Mouse (Mus musculus) ES-E14 (cell line): ENCODE data around the gene Lyrm7. TPM values are rescaled to one million over a fixed set of nuclear protein-coding genes. Genes with fewer than 3 reads are reported as not detected.

Experiments
- DNase-seq: peaks from one replicate; pipeline ENCODE4 v3.0.0-alpha.2; 2013; ENCODE audit warnings: low read depth, low spot score
- H3K27ac ChIP-seq: 2 replicates; pipeline ENCODE4 v1.5.1; 2012; ENCODE audit warnings: low read depth, mild to moderate bottlenecking, low read length, moderate library complexity, mixed read lengths; ENCODE audit not compliant: poor library complexity, insufficient read depth, severe bottlenecking
- H3K36me3 ChIP-seq: 2 replicates; pipeline ENCODE4 v1.6.1; 2012; ENCODE audit warnings: mild to moderate bottlenecking, low read length, moderate library complexity, mixed read lengths; ENCODE audit not compliant: control insufficient read depth, poor library complexity, insufficient read depth, severe bottlenecking
- H3K4me1 ChIP-seq, 2 experiments: fragments of 150-350 bp in 1 of 2; sonication (generic) in 1 of 2; 2 replicates each; pipeline ENCODE4 v1.6.1; 2012; ENCODE audit warnings: low read length in 2 of 2, mild to moderate bottlenecking in 1 of 2, mixed read lengths in 1 of 2; ENCODE audit not compliant: control insufficient read depth in 2 of 2, insufficient read depth in 2 of 2, poor library complexity in 1 of 2
- H3K4me3 ChIP-seq, 2 experiments: fragments of 150-350 bp in 1 of 2; sonication (generic) in 1 of 2; 2 replicates each; pipeline ENCODE4 v1.5.1; 2012; ENCODE audit warnings: low read length in 2 of 2, low read depth in 1 of 2, mild to moderate bottlenecking in 1 of 2, mixed read lengths in 1 of 2; ENCODE audit not compliant: insufficient read depth in 1 of 2, poor library complexity in 1 of 2, severe bottlenecking in 1 of 2
- H3K9ac ChIP-seq: 2 replicates; pipeline ENCODE4 v1.6.1; 2012; ENCODE audit warnings: low read depth, mild to moderate bottlenecking, low read length, mixed read lengths; ENCODE audit not compliant: poor library complexity, insufficient read depth, severe bottlenecking
- H3K9me3 ChIP-seq: fragments of 150-350 bp; sonication (generic); 2 replicates; pipeline ENCODE4 v1.6.1; 2012; ENCODE audit warnings: low read depth, mild to moderate bottlenecking, low read length; ENCODE audit not compliant: control insufficient read depth, insufficient read depth
- CHD2 ChIP-seq: IDR thresholded peaks from 2 replicates; pipeline ENCODE4 v1.6.1; 2014; ENCODE audit warnings: mild to moderate bottlenecking, low read depth, low read length, inconsistent platforms
- HCFC1 ChIP-seq: IDR thresholded peaks from 2 replicates; pipeline ENCODE4 v1.6.1; 2012; ENCODE audit warnings: low read length, inconsistent platforms, borderline replicate concordance; ENCODE audit not compliant: insufficient read depth
- MAFK ChIP-seq: IDR thresholded peaks from 2 replicates; pipeline ENCODE4 v1.6.1; 2014; ENCODE audit warnings: mild to moderate bottlenecking, low read depth, low read length, inconsistent platforms; ENCODE audit not compliant: insufficient read depth
- ZC3H11A ChIP-seq: IDR thresholded peaks from 2 replicates; pipeline ENCODE4 v1.6.1; 2012; ENCODE audit warnings: low read depth, mild to moderate bottlenecking, inconsistent platforms, low read length, borderline replicate concordance
- ZNF384 ChIP-seq: IDR thresholded peaks from 2 replicates; pipeline ENCODE4 v1.6.1; 2012; ENCODE audit warnings: low read depth, low read length, inconsistent platforms
- in situ Hi-C, 2 experiments: fragments of 600-800 bp; cut with MboI; formaldehyde crosslinking; loops; one replicate each; pipeline ENCODE4 v1.15.1; 2025; ENCODE audit warnings: low sequenced_read_pairs in 2 of 2, inconsistent platforms in 1 of 2; ENCODE audit not compliant: unreplicated experiment in 2 of 2
- total RNA-seq: library from RNA; depleted of rRNA; stranded (reverse); fragments of 300-350 nt; gene quantifications from 2 replicates; pipeline ENCODE4 v1.2.3, GENCODE M21; 2012; rRNA removed

The Lyrm7 gene
- total RNA-seq, 1 experiment, result 0.98 TPM

GRCm38 (mm10) chr11:54782253-54782652 is 78.5 kb downstream of the Lyrm7 start:
- Histone ChIP-seq H3K27ac (no peak overlapping the region), H3K4me3 (no peak overlapping the region), H3K36me3 (no peaks in the 10 kb centered on the region), H3K4me1 (peaks cover 4 to 8% of the 10 kb centered on the region in 2 experiments; a peak in 3 of 4 replicates), H3K9ac (no peak overlapping the region), H3K9me3 (no peaks in the 10 kb centered on the region)
- TF ChIP-seq MAFK, result no peak
- in situ Hi-C loops, result no loop called here
- no peak for DNase-seq

- in situ Hi-C loops, result no loop called here
- no peak for TF ChIP-seq HCFC1
- no peaks in the 10 kb centered on the region for H3K36me3 ChIP-seq
- H3K4me1 ChIP-seq, result peaks cover 4 to 8% of the 10 kb centered on the region in 2 experiments; a peak in 3 of 4 replicates
- H3K9me3 ChIP-seq, result no peaks in the 10 kb centered on the region
- no peak overlapping the region for H3K4me3 ChIP-seq
- H3K27ac ChIP-seq, result no peak overlapping the region
- no peak overlapping the region for H3K9ac ChIP-seq
- no peak for DNase-seq
Measured at GRCm38 (mm10) chr11:54779946-54780345, 80.8 kb downstream of the Lyrm7 start.

GRCm38 (mm10) chr11:54778131-54778844 is 82.4 kb downstream of the Lyrm7 start:
- no peak for TF ChIP-seq MAFK
- no peak for TF ChIP-seq ZC3H11A
- TF ChIP-seq CHD2, result no peak
- TF ChIP-seq HCFC1, result no peak
- TF ChIP-seq ZNF384, result no peak
- in situ Hi-C loops, result no loop called here
- Histone ChIP-seq H3K4me1 (peaks cover 4 to 8% of the 10 kb centered on the region in 2 experiments; a peak in 3 of 4 replicates), H3K4me3 (no peak overlapping the region), H3K36me3 (no peaks in the 10 kb centered on the region), H3K9me3 (no peaks in the 10 kb centered on the region), H3K27ac (no peak overlapping the region), H3K9ac (no peak overlapping the region)
- no peak for DNase-seq

- H3K9me3 ChIP-seq, result no peaks in the 10 kb centered on the region
- no peak overlapping the region for H3K9ac ChIP-seq
- no peak for DNase-seq
- no peak for TF ChIP-seq MAFK
- TF ChIP-seq CHD2, result no peak
- no peak for TF ChIP-seq ZC3H11A
- no peak for TF ChIP-seq ZNF384
- TF ChIP-seq HCFC1, result no peak
- in situ Hi-C loops, result no loop called here
- peaks cover 2 to 8% of the 10 kb centered on the region in 2 experiments; a peak in 3 of 4 replicates for H3K4me1 ChIP-seq
- no peak overlapping the region for H3K4me3 ChIP-seq
- H3K36me3 ChIP-seq, result no peaks in the 10 kb centered on the region
- no peak overlapping the region for H3K27ac ChIP-seq
Measured at GRCm38 (mm10) chr11:54777387-54778130, 83.2 kb downstream of the Lyrm7 start.

Other genes with a start within 250 kb of the Lyrm7 start
- 34.4 and 53.8 TPM in 2 replicates for gene Cdc42se2, start 73.2 kb downstream of the Lyrm7 start, total RNA-seq
- gene Hint1, start 5.5 kb upstream of the Lyrm7 start, total RNA-seq, result 641 and 707 TPM in 2 replicates
- gene Gpx3, start 41.5 kb upstream of the Lyrm7 start, total RNA-seq, result 11.4 and 13.8 TPM in 2 replicates
- 14.3 and 24.9 TPM in 2 replicates for gene Tnip1, start 102.0 kb upstream of the Lyrm7 start, total RNA-seq
- 121 and 125 TPM in 2 replicates for gene Anxa6, start 172.5 kb upstream of the Lyrm7 start, total RNA-seq
- 0.16 and 0.22 TPM in 2 replicates for gene Ccdc69, start 217.2 kb upstream of the Lyrm7 start, total RNA-seq
- 11.7 and 21.0 TPM in 2 replicates for gene Gm2a, start 237.2 kb upstream of the Lyrm7 start, total RNA-seq